Comparison of ENCODE assay signal across 16 mouse cellular contexts in genomic region chr1:113495987-113496386, GRCm38 (mm10).
"Had no signal": no experiment of that assay in that cellular context is flagged by ENCODE, and none has a peak within 500 bp of the region (broad histone marks: within the 10 kb centered on the region; RNA-seq: fewer than 3 reads in every experiment).

No protein-coding gene starts in this region.

- H3K9ac ChIP-seq: neural tube, embryonic 12.5 days; neural tube, embryonic 13.5 days; neural tube, embryonic 15.5 days; stomach, embryonic 15.5 days had no signal

- H3K27ac ChIP-seq: neural tube, embryonic 12.5 days; neural tube, embryonic 13.5 days; neural tube, embryonic 15.5 days; stomach, embryonic 15.5 days; stomach, postnatal 0 days had no signal

- H3K36me3 ChIP-seq: neural tube, embryonic 12.5 days; neural tube, embryonic 13.5 days; neural tube, embryonic 15.5 days; stomach, embryonic 15.5 days had no signal

- H3K4me2 ChIP-seq: neural tube, embryonic 12.5 days; neural tube, embryonic 13.5 days; neural tube, embryonic 15.5 days; stomach, embryonic 15.5 days had no signal

- H3K27me3 ChIP-seq: neural tube, embryonic 12.5 days; neural tube, embryonic 13.5 days; neural tube, embryonic 15.5 days; stomach, embryonic 15.5 days had no signal

- H3K9me3 ChIP-seq: neural tube, embryonic 12.5 days; neural tube, embryonic 15.5 days; stomach, embryonic 15.5 days had no signal

- H3K4me1 ChIP-seq: neural tube, embryonic 12.5 days; neural tube, embryonic 13.5 days; neural tube, embryonic 15.5 days; stomach, embryonic 15.5 days had no signal

- DNase-seq: right cerebral cortex, adult 18-20 months; right cerebral cortex, postnatal 14 days; right cerebral cortex, postnatal 25 days; right cerebral cortex, postnatal 4 days; spleen, adult 18-20 months; thymus, adult 18-20 months; thymus, adult 2 months; thymus, postnatal 14 days; thymus, postnatal 25 days; thymus, postnatal 36 days; thymus, postnatal 4 days had no signal

- H3K4me3 ChIP-seq: neural tube, embryonic 12.5 days; neural tube, embryonic 13.5 days; neural tube, embryonic 15.5 days; stomach, embryonic 15.5 days had no signal
